Mouse (Mus musculus) heart, adult 2 months (tissue): ENCODE measurements at regions not wholly inside any gene's neighbourhood (a gene's known extent, or its start where the extent isn't known, plus 50 kb on each side); places are given as distances from the start of the nearest gene placed in this dataset.

ENCODE experiments used
- CTCF ChIP-seq: fragments of 200-600 bp; IDR thresholded peaks from 2 replicates; pipeline ENCODE4 v1.8.1; 2022; ENCODE audit warnings: antibody characterized with exemption, mild to moderate bottlenecking, moderate library complexity
- POLR2A ChIP-seq: fragments of 200-500 bp; IDR thresholded peaks from 2 replicates; pipeline ENCODE4 v1.6.1; 2011; ENCODE audit warnings: mild to moderate bottlenecking, low read depth, low read length, control low read depth; ENCODE audit not compliant: insufficient read depth

DNA sequence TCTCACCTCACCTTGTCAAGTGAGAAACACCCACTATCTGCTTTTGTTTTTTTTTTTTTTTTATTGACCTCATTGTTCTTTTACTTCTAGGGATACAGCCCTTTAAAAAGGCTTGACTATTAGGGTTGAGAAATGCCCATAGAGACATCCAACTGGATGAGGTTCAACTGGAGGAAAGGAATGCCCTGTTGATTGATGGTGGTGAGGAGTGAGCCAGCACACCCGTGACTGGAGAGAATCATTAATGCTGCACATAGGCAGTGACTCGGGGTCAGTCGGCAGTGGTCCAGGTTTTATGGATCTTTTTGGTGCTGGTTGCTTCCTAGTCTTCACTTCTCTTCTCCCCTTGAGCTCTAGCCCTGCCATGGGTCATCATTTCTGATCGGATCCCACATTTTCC, 82.9 kb upstream of the Cryz start:
- TF ChIP-seq POLR2A, result no peak
- no peak for TF ChIP-seq CTCF
